Mouse (Mus musculus): ENCODE results near the gene Cdh23. TPM values are rescaled to one million over a fixed set of nuclear protein-coding genes. Genes with fewer than 3 reads are reported as not detected.

Cdh23 gene
- total RNA-seq, 2 experiments from 2014 or later: 2.1 to 3.6 TPM

- no peak for DNase-seq (ENCODE audit: extremely low spot score in 1 of 2, low spot score in 1 of 2)
Observed at GRCm38 (mm10) chr10:60292209-60292608, 404.1 kb downstream of the Cdh23 start.

- DNase-seq (ENCODE audit: extremely low spot score in 1 of 2, low spot score in 1 of 2): no peak
Observed at GRCm38 (mm10) chr10:60290739-60291110, 405.6 kb downstream of the Cdh23 start.

GRCm38 (mm10) chr10:60290026-60290738 is 406.1 kb downstream of the Cdh23 start:
- DNase-seq (ENCODE audit: extremely low spot score in 1 of 2, low spot score in 1 of 2): no peak

GRCm38 (mm10) chr10:60289216-60289615 is 407.1 kb downstream of the Cdh23 start:
- no peak for DNase-seq (ENCODE audit: extremely low spot score in 1 of 2, low spot score in 1 of 2)

- no peak for DNase-seq (ENCODE audit: extremely low spot score in 1 of 2, low spot score in 1 of 2)
Observed at GRCm38 (mm10) chr10:60287726-60288125, 408.6 kb downstream of the Cdh23 start.

- no peak for DNase-seq (ENCODE audit: extremely low spot score in 1 of 2, low spot score in 1 of 2)
Observed at GRCm38 (mm10) chr10:60287161-60287560, 409.1 kb downstream of the Cdh23 start.

- DNase-seq (ENCODE audit: extremely low spot score in 1 of 2, low spot score in 1 of 2): no peak
Observed at GRCm38 (mm10) chr10:60286546-60286945, 409.7 kb downstream of the Cdh23 start.

- DNase-seq (ENCODE audit: extremely low spot score in 1 of 2, low spot score in 1 of 2): peak; percentile 65 to 73
Observed at GRCm38 (mm10) chr10:60285676-60286372, 410.5 kb downstream of the Cdh23 start.

- DNase-seq (ENCODE audit: extremely low spot score in 1 of 2, low spot score in 1 of 2): no peak
Observed at GRCm38 (mm10) chr10:60285183-60285582, 411.1 kb downstream of the Cdh23 start.

GRCm38 (mm10) chr10:60284676-60285111 is 411.6 kb downstream of the Cdh23 start:
- no peak for DNase-seq (ENCODE audit: extremely low spot score in 1 of 2, low spot score in 1 of 2)

GRCm38 (mm10) chr10:60284248-60284647 is 412.0 kb downstream of the Cdh23 start:
- no peak for DNase-seq (ENCODE audit: extremely low spot score in 1 of 2, low spot score in 1 of 2)

- no peak for DNase-seq (ENCODE audit: extremely low spot score in 1 of 2, low spot score in 1 of 2)
Observed at GRCm38 (mm10) chr10:60282116-60283014, 413.9 kb downstream of the Cdh23 start.

- no peak for DNase-seq (ENCODE audit: extremely low spot score in 1 of 2, low spot score in 1 of 2)
Observed at GRCm38 (mm10) chr10:60281571-60282050, 414.7 kb downstream of the Cdh23 start.

GRCm38 (mm10) chr10:60280353-60280752 is 415.9 kb downstream of the Cdh23 start:
- DNase-seq (ENCODE audit: extremely low spot score in 1 of 2, low spot score in 1 of 2): no peak

- peak in 1 of 2 experiments; percentile 60 for DNase-seq (ENCODE audit: extremely low spot score in 1 of 2, low spot score in 1 of 2)
Observed at GRCm38 (mm10) chr10:60279941-60280301, 416.4 kb downstream of the Cdh23 start.

GRCm38 (mm10) chr10:60279290-60279940 is 416.9 kb downstream of the Cdh23 start:
- DNase-seq (ENCODE audit: extremely low spot score in 1 of 2, low spot score in 1 of 2): no peak

GRCm38 (mm10) chr10:60278786-60279185 is 417.5 kb downstream of the Cdh23 start:
- no peak for DNase-seq (ENCODE audit: extremely low spot score in 1 of 2, low spot score in 1 of 2)

- no peak for DNase-seq (ENCODE audit: extremely low spot score in 1 of 2, low spot score in 1 of 2)
Observed at GRCm38 (mm10) chr10:60278006-60278399, 418.3 kb downstream of the Cdh23 start.

GRCm38 (mm10) chr10:60277207-60278005 is 418.9 kb downstream of the Cdh23 start, which contains the start of gene Psap:
Psap (plus strand) TSS chr10:60277627.
- DNase-seq (ENCODE audit: extremely low spot score in 1 of 2, low spot score in 1 of 2): peak; percentile 93 to 97
